Comparison of ENCODE assay signal across 16 mouse cellular contexts in the genomic region with DNA sequence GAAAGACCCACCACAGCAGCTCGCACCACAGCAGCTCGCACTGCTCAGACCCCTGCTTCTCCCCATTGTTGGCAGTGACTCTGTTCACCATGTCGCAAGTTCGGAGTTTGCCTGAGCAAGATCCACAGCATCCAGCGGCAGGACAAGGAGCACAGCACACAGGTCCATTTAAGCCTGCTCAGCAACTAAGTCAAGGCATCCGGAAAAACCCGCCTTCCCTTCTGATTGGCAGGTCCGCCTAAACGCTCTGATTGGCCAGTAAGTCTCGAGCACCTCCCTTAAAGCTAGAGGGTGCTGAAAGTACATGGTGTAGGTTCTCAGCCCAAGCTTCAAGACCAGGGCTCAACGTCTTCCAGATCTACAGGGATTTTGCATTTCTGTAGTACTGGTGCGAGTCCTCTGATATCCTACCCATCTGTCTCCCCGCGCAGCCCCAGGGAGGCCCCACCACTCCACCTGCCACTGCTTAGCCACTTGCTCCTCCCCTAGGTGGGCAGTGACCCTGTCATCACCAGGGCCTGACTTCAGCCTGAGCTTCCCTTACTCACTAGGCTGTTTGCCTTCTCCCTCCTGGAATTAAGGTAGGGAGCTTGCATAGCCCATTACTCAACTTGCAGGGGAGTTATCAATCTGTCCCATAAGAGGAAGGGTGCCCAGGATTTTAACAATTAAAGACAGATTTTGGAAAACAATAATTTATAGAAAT. TPM values are rescaled to one million over a fixed set of nuclear protein-coding genes. Genes with fewer than 3 reads are reported as not detected.
DNase-seq lines count a peak whose midpoint lies in the region; ATAC-seq and TF ChIP-seq lines count a peak whose summit lies in the region.
"Had no signal": no experiment of that assay in that cellular context is flagged by ENCODE, and none has a peak within 500 bp of the region (broad histone marks: within the 10 kb centered on the region; RNA-seq: fewer than 3 reads in every experiment).

No protein-coding gene starts in this region.

- no peaks in the 10 kb centered on the region for H3K36me3 ChIP-seq in heart, embryonic 13.5 days
- H3K36me3 ChIP-seq in E14TG2a.4 (ENCODE audit: insufficient read depth, low read length) (peaks cover 7% of the 10 kb centered on the region; the same call in 1 of the 2 replicates), ES-E14 (ENCODE audit: control insufficient read depth, insufficient read depth, low read length, poor library complexity, severe bottlenecking) (no peaks in the 10 kb centered on the region)
- no peaks in the 10 kb centered on the region for H3K36me3 ChIP-seq in liver, embryonic 14.5 days (replicated peaks; ENCODE audit: control insufficient read depth, insufficient read depth, low read depth)
- H3K36me3 ChIP-seq in hindbrain, embryonic 14.5 days (replicated peaks; ENCODE audit: control insufficient read depth, insufficient read depth): no peaks in the 10 kb centered on the region
- H3K36me3 ChIP-seq in embryonic facial prominence, embryonic 10.5 days (replicated peaks): no peaks in the 10 kb centered on the region
- H3K36me3 ChIP-seq: hindbrain, embryonic 15.5 days; intestine, embryonic 15.5 days; limb, embryonic 15.5 days; midbrain, embryonic 13.5 days had no signal

- H3K4me3 ChIP-seq in heart, embryonic 13.5 days: no peak overlapping the region
- H3K4me3 ChIP-seq in E14TG2a.4 (replicated peaks; ENCODE audit: low read length): peak overlapping the region; percentile 83
- peak overlapping the region; percentile 85 to 94 for H3K4me3 ChIP-seq in ES-E14 (ENCODE audit: insufficient read depth in 1 of 2, low read depth in 1 of 2, low read length in 2 of 2, poor library complexity in 1 of 2, severe bottlenecking in 1 of 2)
- H3K4me3 ChIP-seq in liver, embryonic 14.5 days (ENCODE audit: insufficient read depth in 1 of 2, low read depth in 2 of 2, low read length in 2 of 2): 0 out of 4 replicates have a peak overlapping the region, but pooled peaks of 1 of the 2 experiments have one; percentile 6
- H3K4me3 ChIP-seq in hindbrain, embryonic 14.5 days (replicated peaks; ENCODE audit: low read length): no peak overlapping the region
- no peak overlapping the region; the same call in 1 of the 2 replicates for H3K4me3 ChIP-seq in embryonic facial prominence, embryonic 10.5 days
- H3K4me3 ChIP-seq: hindbrain, embryonic 15.5 days; intestine, embryonic 15.5 days; limb, embryonic 15.5 days; midbrain, embryonic 13.5 days had no signal

- peaks cover 7% of the 10 kb centered on the region for H3K9me3 ChIP-seq in heart, embryonic 13.5 days
- H3K9me3 ChIP-seq in E14TG2a.4 (ENCODE audit: low read length) (no peaks in the 10 kb centered on the region), ES-E14 (ENCODE audit: control insufficient read depth, insufficient read depth, low read depth, low read length) (no peaks in the 10 kb centered on the region)
- no peaks in the 10 kb centered on the region for H3K9me3 ChIP-seq in liver, embryonic 14.5 days (ENCODE audit: control insufficient read depth, low read length)
- peaks cover 30% of the 10 kb centered on the region for H3K9me3 ChIP-seq in hindbrain, embryonic 14.5 days (ENCODE audit: control insufficient read depth, low read length)
- peaks cover 26% of the 10 kb centered on the region; the same call in 1 of the 2 replicates for H3K9me3 ChIP-seq in embryonic facial prominence, embryonic 10.5 days
- H3K9me3 ChIP-seq: intestine, embryonic 15.5 days; limb, embryonic 15.5 days had no signal

- in situ Hi-C loops in ES-E14 (cut with MboI; ENCODE audit: low sequenced_read_pairs in 2 of 2, unreplicated experiment in 2 of 2): no loop called here

- H3K4me2 ChIP-seq in heart, embryonic 13.5 days: peak overlapping the region; percentile 42
- no peak overlapping the region for H3K4me2 ChIP-seq in liver, embryonic 14.5 days (ENCODE audit: low read depth)
- H3K4me2 ChIP-seq in hindbrain, embryonic 14.5 days (replicated peaks): no peak overlapping the region
- H3K4me2 ChIP-seq: hindbrain, embryonic 15.5 days; intestine, embryonic 15.5 days; limb, embryonic 15.5 days; midbrain, embryonic 13.5 days had no signal

- no peak for TF ChIP-seq EP300 in liver, embryonic 14.5 days (IDR thresholded peaks at IDR 0.05; ENCODE audit: low read depth)

- 20% methylated on average over 14 of the region's 14 CpGs for WGBS in heart, embryonic 13.5 days
- WGBS in liver, embryonic 14.5 days (ENCODE audit: insufficient replicate concordance): 50% methylated on average over 14 of the region's 14 CpGs
- 38% methylated on average over 14 of the region's 14 CpGs for WGBS in hindbrain, embryonic 14.5 days
- 36% methylated on average over 14 of the region's 14 CpGs for WGBS in embryonic facial prominence, embryonic 10.5 days

- H3K4me1 ChIP-seq in heart, embryonic 13.5 days: no peaks in the 10 kb centered on the region
- H3K4me1 ChIP-seq in E14TG2a.4 (replicated peaks; ENCODE audit: low read depth, low read length): peaks cover 57% of the 10 kb centered on the region
- peaks cover 0 to 4% of the 10 kb centered on the region in 2 experiments; a peak in 1 of 4 replicates for H3K4me1 ChIP-seq in ES-E14 (ENCODE audit: control insufficient read depth in 2 of 2, insufficient read depth in 2 of 2, low read length in 2 of 2, poor library complexity in 1 of 2)
- H3K4me1 ChIP-seq in liver, embryonic 14.5 days (replicated peaks; ENCODE audit: control insufficient read depth in 2 of 2, insufficient read depth in 2 of 2, low read length in 1 of 2): no peaks in the 10 kb centered on the region
- no peaks in the 10 kb centered on the region for H3K4me1 ChIP-seq in hindbrain, embryonic 14.5 days (replicated peaks; ENCODE audit: control insufficient read depth, insufficient read depth, low read length)
- H3K4me1 ChIP-seq in embryonic facial prominence, embryonic 10.5 days: no peaks in the 10 kb centered on the region
- H3K4me1 ChIP-seq: hindbrain, embryonic 15.5 days; intestine, embryonic 15.5 days; limb, embryonic 15.5 days; midbrain, embryonic 13.5 days had no signal

- intact Hi-C loops in heart, postnatal 10 days (cut with DNase I): no loop called here

- no peaks in the 10 kb centered on the region for H3K27me3 ChIP-seq in heart, embryonic 13.5 days (replicated peaks)
- H3K27me3 ChIP-seq in E14TG2a.4 (ENCODE audit: insufficient read depth, low read length): no peaks in the 10 kb centered on the region
- H3K27me3 ChIP-seq in liver, embryonic 14.5 days (ENCODE audit: control insufficient read depth, insufficient read depth, low read length): no peaks in the 10 kb centered on the region
- H3K27me3 ChIP-seq in hindbrain, embryonic 14.5 days (ENCODE audit: control insufficient read depth, insufficient read depth, low read length): no peaks in the 10 kb centered on the region
- no peaks in the 10 kb centered on the region for H3K27me3 ChIP-seq in embryonic facial prominence, embryonic 10.5 days (replicated peaks; ENCODE audit: low read depth, poor library complexity, severe bottlenecking)
- H3K27me3 ChIP-seq: hindbrain, embryonic 15.5 days; intestine, embryonic 15.5 days; limb, embryonic 15.5 days; midbrain, embryonic 13.5 days had no signal

- no peak overlapping the region for H3K27ac ChIP-seq in heart, embryonic 13.5 days (replicated peaks)
- H3K27ac ChIP-seq in ES-E14 (ENCODE audit: insufficient read depth, low read depth, low read length, poor library complexity, severe bottlenecking): peak overlapping the region; percentile 83
- no peak overlapping the region for H3K27ac ChIP-seq in liver, embryonic 14.5 days
- no peak overlapping the region for H3K27ac ChIP-seq in hindbrain, embryonic 14.5 days
- no peak overlapping the region for H3K27ac ChIP-seq in embryonic facial prominence, embryonic 10.5 days (replicated peaks)
- H3K27ac ChIP-seq: hindbrain, embryonic 15.5 days; intestine, embryonic 15.5 days; limb, embryonic 15.5 days; midbrain, embryonic 13.5 days had no signal

- ATAC-seq in heart, embryonic 13.5 days (ENCODE audit: extremely low read depth, insufficient number of reproducible peaks, low FRiP score, low TSS enrichment): no peak
- ATAC-seq in liver, embryonic 14.5 days (ENCODE audit: insufficient read depth): peak; percentile 63; the same call in 1 of the 2 replicates
- no peak for ATAC-seq in hindbrain, embryonic 14.5 days (ENCODE audit: low FRiP score)
- ATAC-seq: intestine, embryonic 15.5 days; midbrain, embryonic 13.5 days had no signal

- DNase-seq in heart, postnatal 10 days: no peak
- peak; percentile 80 for DNase-seq in ES-E14 (ENCODE audit: low read depth, low spot score)
- no peak for DNase-seq in liver, embryonic 14.5 days (ENCODE audit: low read depth in 3 of 3, low spot score in 3 of 3)
- no peak for DNase-seq in hindbrain, embryonic 14.5 days (ENCODE audit: low spot score)
- DNase-seq in embryonic facial prominence, embryonic 10.5 days (ENCODE audit: low spot score): no peak
- DNase-seq: cerebellum, adult 18-20 months; cerebellum, postnatal 25 days; kidney, postnatal 4 days; thymus, adult 18-20 months had no signal

- no peak overlapping the region for H3K9ac ChIP-seq in heart, embryonic 13.5 days
- peak overlapping the region; percentile 88 for H3K9ac ChIP-seq in ES-E14 (ENCODE audit: insufficient read depth, low read depth, low read length, poor library complexity, severe bottlenecking)
- no peak overlapping the region for H3K9ac ChIP-seq in liver, embryonic 14.5 days (replicated peaks)
- H3K9ac ChIP-seq in hindbrain, embryonic 14.5 days: no peak overlapping the region
- H3K9ac ChIP-seq: hindbrain, embryonic 15.5 days; intestine, embryonic 15.5 days; limb, embryonic 15.5 days; midbrain, embryonic 13.5 days had no signal

- no peak for TF ChIP-seq CTCF in E14TG2a.4 (conservative IDR thresholded peaks at IDR 0.05; ENCODE audit: low read length)
- no peak for TF ChIP-seq CTCF in liver, embryonic 14.5 days (IDR thresholded peaks at IDR 0.05; ENCODE audit: low read depth)

RNA-seq across cellular contexts. Expression of gene Gm35315, which starts 7.9 kb away (rescaled TPM):
- 0.47 and 0.82 TPM in 2 replicates for polyA plus RNA-seq in heart, embryonic 13.5 days (2015; fragmentation: Nextera tagmentation; extraction: Ambion mirVana)
- total RNA-seq in heart, postnatal 10 days (2021): under 1 TPM in 1 of 2 experiments, not detected in 1; 0.07 TPM
- 11.4 and 13.7 TPM in 2 replicates for total RNA-seq in ES-E14 (2012; rRNA removed)
- polyA plus RNA-seq in liver, embryonic 14.5 days (2012; rRNA removed): 0.53 and 0.81 TPM in 2 replicates
- polyA plus RNA-seq in liver, embryonic 14.5 days (2014; fragmentation: Nextera tagmentation; extraction: Ambion mirVana): 0.51 and 0.81 TPM in 2 replicates
- 0.46 and 0.47 TPM in 2 replicates for polyA plus RNA-seq in hindbrain, embryonic 14.5 days (2014; fragmentation: Nextera tagmentation; extraction: Ambion mirVana)
- 2.0 and 2.4 TPM in 2 replicates for polyA plus RNA-seq in embryonic facial prominence, embryonic 10.5 days (2016; fragmentation: Nextera tagmentation; extraction: Ambion mirVana)

RNA-seq across cellular contexts. Expression of gene Plcxd1, which starts 13.5 kb away (rescaled TPM):
- 0.94 and 1.1 TPM in 2 replicates for polyA plus RNA-seq in heart, embryonic 13.5 days (2015; fragmentation: Nextera tagmentation; extraction: Ambion mirVana)
- not detected for total RNA-seq in heart, postnatal 10 days (2021)
- total RNA-seq in ES-E14 (2012; rRNA removed): 18.3 and 39.9 TPM in 2 replicates
- 0.13 and 0.24 TPM in 2 replicates for polyA plus RNA-seq in liver, embryonic 14.5 days (2012; rRNA removed)
- polyA plus RNA-seq in liver, embryonic 14.5 days (2014; fragmentation: Nextera tagmentation; extraction: Ambion mirVana): 0.14 and 0.18 TPM in 2 replicates
- 1.7 and 3.2 TPM in 2 replicates for polyA plus RNA-seq in hindbrain, embryonic 14.5 days (2014; fragmentation: Nextera tagmentation; extraction: Ambion mirVana)
- 2.0 and 3.2 TPM in 2 replicates for polyA plus RNA-seq in embryonic facial prominence, embryonic 10.5 days (2016; fragmentation: Nextera tagmentation; extraction: Ambion mirVana)
- total RNA-seq: gastrocnemius, adult 18-20 months had no signal

RNA-seq across cellular contexts. Expression of gene Gm17655, which starts 14.0 kb away (rescaled TPM):
- 2.5 and 3.4 TPM in 2 replicates for polyA plus RNA-seq in heart, embryonic 13.5 days (2015; fragmentation: Nextera tagmentation; extraction: Ambion mirVana)
- 1 to 10 TPM; 1.2 to 5.3 TPM for total RNA-seq in heart, postnatal 10 days (2021)
- 7.1 and 8.6 TPM in 2 replicates for total RNA-seq in ES-E14 (2012; rRNA removed)
- 0.30 and 0.59 TPM in 2 replicates for polyA plus RNA-seq in liver, embryonic 14.5 days (2012; rRNA removed)
- 2.0 and 2.3 TPM in 2 replicates for polyA plus RNA-seq in liver, embryonic 14.5 days (2014; fragmentation: Nextera tagmentation; extraction: Ambion mirVana)
- 3.9 and 5.5 TPM in 2 replicates for polyA plus RNA-seq in hindbrain, embryonic 14.5 days (2014; fragmentation: Nextera tagmentation; extraction: Ambion mirVana)
- polyA plus RNA-seq in embryonic facial prominence, embryonic 10.5 days (2016; fragmentation: Nextera tagmentation; extraction: Ambion mirVana): 4.8 and 5.9 TPM in 2 replicates

RNA-seq across cellular contexts. Expression of gene Gtpbp6, which starts 21.7 kb away (rescaled TPM):
- 21.1 and 23.1 TPM in 2 replicates for polyA plus RNA-seq in heart, embryonic 13.5 days (2015; fragmentation: Nextera tagmentation; extraction: Ambion mirVana)
- 10 to 100 TPM; 29.8 to 30.1 TPM for total RNA-seq in heart, postnatal 10 days (2021)
- total RNA-seq in ES-E14 (2012; rRNA removed): 116 and 226 TPM in 2 replicates
- 20.3 and 21.4 TPM in 2 replicates for polyA plus RNA-seq in liver, embryonic 14.5 days (2012; rRNA removed)
- 4.6 and 6.1 TPM in 2 replicates for polyA plus RNA-seq in liver, embryonic 14.5 days (2014; fragmentation: Nextera tagmentation; extraction: Ambion mirVana)
- 53.1 and 55.9 TPM in 2 replicates for polyA plus RNA-seq in hindbrain, embryonic 14.5 days (2014; fragmentation: Nextera tagmentation; extraction: Ambion mirVana)
- 33.3 and 35.6 TPM in 2 replicates for polyA plus RNA-seq in embryonic facial prominence, embryonic 10.5 days (2016; fragmentation: Nextera tagmentation; extraction: Ambion mirVana)

RNA-seq across cellular contexts. Expression of gene Zfp605, which starts 23.6 kb away (rescaled TPM):
- polyA plus RNA-seq in heart, embryonic 13.5 days (2015; fragmentation: Nextera tagmentation; extraction: Ambion mirVana): 2.4 and 3.3 TPM in 2 replicates
- 1 to 10 TPM; 3.4 to 3.7 TPM for total RNA-seq in heart, postnatal 10 days (2021)
- 7.8 and 8.9 TPM in 2 replicates for total RNA-seq in ES-E14 (2012; rRNA removed)
- 0.47 and 0.66 TPM in 2 replicates for polyA plus RNA-seq in liver, embryonic 14.5 days (2012; rRNA removed)
- 0.62 and 0.86 TPM in 2 replicates for polyA plus RNA-seq in liver, embryonic 14.5 days (2014; fragmentation: Nextera tagmentation; extraction: Ambion mirVana)
- 11.6 and 14.6 TPM in 2 replicates for polyA plus RNA-seq in hindbrain, embryonic 14.5 days (2014; fragmentation: Nextera tagmentation; extraction: Ambion mirVana)
- polyA plus RNA-seq in embryonic facial prominence, embryonic 10.5 days (2016; fragmentation: Nextera tagmentation; extraction: Ambion mirVana): 5.5 and 5.7 TPM in 2 replicates

Comparison
In these comparisons a context has a peak if more than half of its experiments do, and no peak if none do; other contexts are left out.
1. H3K4me3 ChIP-seq: peak in E14TG2a.4 (single experiment) and ES-E14 (2 of 2); none in heart, embryonic 13.5 days (single experiment), hindbrain, embryonic 14.5 days (single experiment) and embryonic facial prominence, embryonic 10.5 days (single experiment).